Mouse (Mus musculus) stomach, postnatal 0 days (tissue): ENCODE measurements around the gene Clca3a1. TPM values are rescaled to one million over a fixed set of nuclear protein-coding genes. Genes with fewer than 3 reads are reported as not detected.
A peak's percentile ranks its signal among the peaks of the same experiment; 100 is the strongest.
"Not testable (repeated sequence)": the region's sequence is repeated elsewhere in the genome, so short reads cannot be mapped to it uniquely, and the experiment has no call there.

Experiments
- ATAC-seq: fragments of 200-750 bp; cut with Nextera tagmentation; 2 replicates; pipeline ENCODE4 v1.8.0; 2017; ENCODE audit not compliant: low FRiP score, low TSS enrichment
- DNase-seq: peaks from one replicate; pipeline ENCODE4 v3.0.0-alpha.2; 2016; ENCODE audit warnings: low spot score
- H3K27ac ChIP-seq: fragments of 300-500 bp; sonication (generic); replicated peaks from 2 replicates; pipeline ENCODE4 v1.5.1; 2014; ENCODE audit warnings: mild to moderate bottlenecking, control low read depth
- H3K27me3 ChIP-seq: fragments of 300-500 bp; sonication (generic); 2 replicates; pipeline ENCODE4 v1.6.1; 2014; ENCODE audit warnings: low read length; ENCODE audit not compliant: control insufficient read depth, insufficient read depth
- H3K36me3 ChIP-seq: fragments of 300-500 bp; sonication (generic); 2 replicates; pipeline ENCODE4 v1.6.1; 2014; ENCODE audit warnings: low read length, mixed read lengths; ENCODE audit not compliant: control insufficient read depth, insufficient read depth
- H3K4me1 ChIP-seq: fragments of 300-500 bp; sonication (generic); replicated peaks from 2 replicates; pipeline ENCODE4 v1.6.1; 2014; ENCODE audit warnings: antibody characterized with exemption; ENCODE audit not compliant: control insufficient read depth, insufficient read depth
- H3K4me2 ChIP-seq: fragments of 300-500 bp; sonication (generic); replicated peaks from 2 replicates; pipeline ENCODE4 v1.6.1; 2014; ENCODE audit warnings: low read depth, mild to moderate bottlenecking, control low read depth, moderate library complexity
- H3K4me3 ChIP-seq: fragments of 300-500 bp; sonication (generic); 2 replicates; pipeline ENCODE4 v1.5.1; 2014; ENCODE audit warnings: low read depth, low read length, control low read depth
- H3K9ac ChIP-seq: fragments of 300-500 bp; sonication (generic); 2 replicates; pipeline ENCODE4 v1.6.1; 2014; ENCODE audit warnings: mild to moderate bottlenecking, low read length, control low read depth, mixed read lengths
- H3K9me3 ChIP-seq: fragments of 300-500 bp; sonication (generic); 2 replicates; pipeline ENCODE4 v1.6.1; 2016; ENCODE audit warnings: low read length; ENCODE audit not compliant: control insufficient read depth
- CTCF ChIP-seq: IDR thresholded peaks from 2 replicates; pipeline ENCODE4 v1.5.1; 2016; ENCODE audit warnings: antibody characterized with exemption, low read depth, mild to moderate bottlenecking, moderate library complexity
- EP300 ChIP-seq: optimal IDR thresholded peaks from 2 replicates; pipeline ENCODE3; 2016; ENCODE audit warnings: antibody characterized with exemption
- WGBS: fragments of 180-500 bp; shearing (Covaris S2); extraction: QIAGEN DNeasy Blood & Tissue Kit; methylation state at CpG from one replicate; pipeline ENCODE4 v1.1.7; 2014; 5-methylcytosine and 5-hydroxymethylcytosine counted together
- polyA plus RNA-seq: library from polyadenylated mRNA; unstranded; fragments of >200 nt; fragmentation: Nextera tagmentation; extraction: Ambion mirVana; gene quantifications from 2 replicates; pipeline ENCODE4 v1.2.1, GENCODE M21; 2015

Gene Clca3a1
- polyA plus RNA-seq, 1 experiment from 2014 or later: 0.82 TPM

DNA sequence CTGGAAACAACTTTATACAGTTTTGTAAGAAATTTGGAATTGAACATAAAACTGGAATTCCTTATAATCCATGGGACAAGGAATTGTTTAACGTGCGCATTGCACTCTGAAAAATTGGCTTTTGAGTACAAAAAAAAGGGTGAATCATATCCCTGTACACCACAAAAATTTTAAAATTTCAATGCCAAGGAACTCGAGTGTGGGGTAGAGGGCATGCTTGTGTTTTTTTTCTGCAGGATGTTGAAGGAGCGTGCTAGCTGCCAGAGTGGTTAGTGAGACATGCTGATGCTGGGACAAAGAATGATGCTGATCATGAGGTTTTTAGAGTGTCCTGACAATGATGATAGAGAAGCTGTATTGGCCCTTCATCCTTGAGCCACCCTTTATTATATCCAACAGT is 4.4 kb upstream of the Clca3a1 start:
- H3K27ac ChIP-seq: no peak overlapping the region
- H3K27me3 ChIP-seq: no peaks in the 10 kb centered on the region
- no peak overlapping the region for H3K9ac ChIP-seq
- H3K4me3 ChIP-seq: no peak overlapping the region
- 72% methylated on average over 4 of the region's 4 CpGs for WGBS
- ATAC-seq (no peak), DNase-seq (no peak)
- H3K9me3 ChIP-seq: no peaks in the 10 kb centered on the region
- no peak overlapping the region for H3K4me2 ChIP-seq
- H3K4me1 ChIP-seq: 0 out of 2 replicates have a peak, but pooled peaks cover 3% of the 10 kb centered on the region
- TF ChIP-seq EP300 (no peak), CTCF (no peak)
- H3K36me3 ChIP-seq: no peaks in the 10 kb centered on the region

DNA sequence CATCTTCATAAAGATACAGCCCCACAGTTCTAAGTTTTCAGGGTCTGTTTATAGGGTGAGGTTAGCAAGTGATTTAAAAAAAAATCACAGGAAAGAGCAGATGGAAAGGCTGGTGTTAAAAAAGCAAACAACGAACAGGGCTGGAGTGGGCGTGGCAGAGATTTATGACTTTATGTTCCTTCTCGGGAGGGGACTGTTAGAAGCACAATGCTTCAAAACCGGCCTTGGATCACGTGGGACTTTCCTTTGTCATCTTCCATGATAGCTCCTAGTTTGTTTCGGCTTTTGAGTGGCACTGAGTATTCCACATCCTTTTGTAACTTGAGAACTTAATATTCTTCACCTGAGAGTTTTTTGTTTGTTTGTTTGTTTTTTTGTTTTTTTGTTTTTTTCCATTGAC is 677 bp upstream of the Clca3a1 start:
- Histone ChIP-seq H3K27me3 (no peaks in the 10 kb centered on the region), H3K27ac (no peak overlapping the region), H3K4me1 (0 out of 2 replicates have a peak, but pooled peaks cover 3% of the 10 kb centered on the region), H3K9me3 (no peaks in the 10 kb centered on the region), H3K4me3 (no peak overlapping the region), H3K4me2 (no peak overlapping the region), H3K9ac (no peak overlapping the region), H3K36me3 (no peaks in the 10 kb centered on the region)
- DNase-seq (peak; percentile 18), ATAC-seq (no peak)
- TF ChIP-seq EP300: no peak
- no peak for TF ChIP-seq CTCF
- 18% methylated on average over 6 of the region's 6 CpGs for WGBS

DNA sequence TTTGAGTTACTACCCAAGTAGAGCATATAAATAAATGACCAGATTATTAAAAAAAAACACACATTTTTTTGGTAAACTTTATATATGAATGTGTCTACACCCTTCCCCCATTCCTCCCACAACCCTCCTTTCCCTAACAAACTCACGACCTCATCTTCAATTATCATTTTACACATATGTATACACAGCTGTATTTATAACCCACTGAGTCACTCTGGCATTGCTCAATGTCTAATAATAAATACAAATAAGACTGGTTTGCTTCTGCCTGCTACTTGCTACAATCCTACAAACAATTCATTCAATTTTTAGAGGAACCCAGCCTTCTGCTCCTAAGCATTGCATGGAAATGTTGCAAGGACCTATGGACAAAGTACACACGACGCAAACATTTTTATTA is 1.1 kb downstream of the Clca3a1 start:
- Histone ChIP-seq H3K4me2 (no peak overlapping the region), H3K4me3 (no peak overlapping the region), H3K36me3 (no peaks in the 10 kb centered on the region), H3K27me3 (no peaks in the 10 kb centered on the region), H3K9me3 (no peaks in the 10 kb centered on the region), H3K4me1 (0 out of 2 replicates have a peak, but pooled peaks cover 3% of the 10 kb centered on the region), H3K27ac (no peak overlapping the region), H3K9ac (no peak overlapping the region)
- no peak for TF ChIP-seq EP300
- no peak for TF ChIP-seq CTCF
- WGBS: 65% methylated on average over 3 of the region's 3 CpGs
- DNase-seq (no peak), ATAC-seq (no peak)

DNA sequence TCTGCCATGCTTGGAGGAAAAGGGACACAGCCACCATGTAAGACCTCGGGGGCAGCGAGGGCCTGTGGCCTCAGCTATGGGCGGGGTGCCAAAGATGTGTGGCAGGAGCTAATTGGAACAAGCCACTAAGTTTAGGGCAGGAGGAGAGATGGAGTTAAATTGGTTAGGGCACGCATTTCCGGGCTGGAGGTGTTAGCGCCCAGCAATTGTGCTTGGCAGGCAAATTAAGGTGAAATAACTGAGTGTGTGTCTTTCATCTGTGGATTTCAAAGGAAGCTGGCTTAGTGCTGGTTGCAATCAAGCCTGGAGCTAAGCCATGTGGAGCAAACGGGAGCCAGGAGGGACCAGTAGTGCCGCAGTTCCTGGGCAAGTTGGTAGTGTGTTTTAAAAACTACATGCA is 4.7 kb downstream of the Clca3a1 start:
- H3K9ac ChIP-seq, H3K4me2 ChIP-seq, H3K36me3 ChIP-seq, H3K27ac ChIP-seq, DNase-seq, H3K4me3 ChIP-seq, H3K9me3 ChIP-seq, H3K4me1 ChIP-seq, ATAC-seq, H3K27me3 ChIP-seq: not testable (repeated sequence)
- WGBS: 83% methylated on average over 8 of the region's 8 CpGs

DNA sequence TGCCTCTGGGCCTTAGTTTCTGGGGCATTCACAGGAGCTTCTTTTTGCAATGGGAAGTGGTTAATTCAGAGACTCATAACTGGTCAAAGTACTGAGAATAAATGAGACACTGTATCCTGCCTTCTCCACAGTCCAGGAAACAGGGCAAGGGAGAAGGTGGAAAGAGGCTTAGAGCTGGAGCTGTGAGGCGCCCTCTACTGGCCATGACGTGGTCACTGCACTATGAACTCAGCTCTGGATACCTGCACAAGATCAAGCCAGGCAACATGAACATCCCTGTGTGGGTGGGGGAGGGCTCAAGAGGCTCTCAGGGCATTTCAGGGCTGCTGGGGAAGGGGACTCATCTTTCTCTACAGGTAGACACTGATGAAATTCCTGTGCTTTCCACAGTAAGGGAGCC is 7.7 kb downstream of the Clca3a1 start:
- no peak for ATAC-seq
- DNase-seq: peak; percentile 17
- peak; percentile 71 for TF ChIP-seq CTCF
- TF ChIP-seq EP300: no peak
- 8% methylated on average over 2 of the region's 2 CpGs for WGBS
- Histone ChIP-seq H3K4me2 (no peak overlapping the region), H3K9me3 (no peaks in the 10 kb centered on the region), H3K4me3 (no peak overlapping the region), H3K4me1 (no peaks in the 10 kb centered on the region), H3K27me3 (no peaks in the 10 kb centered on the region), H3K27ac (no peak overlapping the region), H3K9ac (no peak overlapping the region), H3K36me3 (no peaks in the 10 kb centered on the region)

DNA sequence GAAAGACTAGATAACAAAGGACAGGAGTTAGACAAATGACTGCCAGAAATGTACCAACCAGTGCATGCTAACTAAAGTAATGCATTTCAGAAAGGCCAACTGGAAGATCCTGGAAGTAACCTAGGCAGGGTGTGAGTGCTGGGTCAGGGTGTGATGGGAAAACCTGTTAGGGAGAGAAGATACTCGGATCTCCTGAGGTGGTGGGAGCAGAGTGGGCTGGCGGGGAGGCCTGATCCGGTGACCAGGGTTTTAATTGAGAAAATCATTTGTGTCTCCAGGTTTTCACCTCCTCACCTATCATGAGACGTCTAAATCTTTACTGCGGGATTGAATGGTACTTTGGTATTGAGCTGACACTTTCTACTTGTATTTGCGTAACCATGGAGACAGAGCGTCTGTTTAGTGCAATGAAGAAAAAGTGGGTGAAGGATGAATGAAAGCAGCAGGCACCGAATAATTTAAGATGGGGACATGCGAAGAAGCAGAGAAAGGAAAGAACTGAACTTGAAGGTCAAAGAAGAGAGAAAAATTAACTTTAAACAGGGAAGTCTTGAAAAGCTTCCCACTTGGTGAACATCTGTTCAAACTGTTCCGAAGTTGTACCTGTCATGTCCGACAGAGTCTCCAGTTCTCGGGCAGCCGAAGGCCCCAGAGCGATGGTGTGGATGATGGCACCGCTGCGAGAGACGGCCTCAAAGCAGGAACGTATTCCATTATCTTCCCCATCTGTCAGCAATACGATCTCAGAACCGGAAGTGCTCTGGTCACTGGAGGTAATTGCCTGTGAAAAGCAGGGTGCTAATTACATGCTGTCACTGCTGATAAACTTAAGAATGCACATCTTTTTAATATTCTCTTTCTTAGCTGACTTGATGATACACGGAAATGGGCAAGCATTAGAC is 11.5 kb downstream of the Clca3a1 start:
- not testable (repeated sequence) for ATAC-seq, H3K27me3 ChIP-seq, H3K36me3 ChIP-seq, H3K9me3 ChIP-seq, H3K9ac ChIP-seq, DNase-seq, H3K4me3 ChIP-seq, H3K27ac ChIP-seq, H3K4me1 ChIP-seq, H3K4me2 ChIP-seq
- 57% methylated on average over 18 of the region's 21 CpGs for WGBS

DNA sequence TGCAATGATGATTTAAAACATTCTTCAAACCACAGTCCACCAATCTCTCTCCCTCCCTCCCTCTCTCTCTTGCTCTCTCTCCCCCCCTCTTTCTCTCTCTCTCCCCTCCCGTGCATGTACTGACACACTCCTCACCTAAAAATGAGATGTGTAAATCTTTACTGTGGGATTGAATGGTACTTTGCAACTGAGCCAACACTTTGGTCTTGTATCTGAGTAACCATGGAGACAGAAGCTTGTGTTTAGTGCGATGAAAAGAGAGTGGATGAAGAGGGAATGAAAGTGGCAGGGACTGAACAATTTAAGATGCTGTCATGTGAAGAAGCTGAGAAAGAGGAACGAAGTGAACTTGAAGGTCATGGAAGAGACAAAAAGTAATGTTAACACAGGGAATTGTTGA is 13.1 kb downstream of the Clca3a1 start:
- 29% methylated on average over 3 of the region's 3 CpGs for WGBS
- H3K4me2 ChIP-seq, H3K4me3 ChIP-seq, H3K4me1 ChIP-seq, H3K27ac ChIP-seq, H3K9me3 ChIP-seq, ATAC-seq, H3K36me3 ChIP-seq, DNase-seq, H3K9ac ChIP-seq, H3K27me3 ChIP-seq: not testable (repeated sequence)

DNA sequence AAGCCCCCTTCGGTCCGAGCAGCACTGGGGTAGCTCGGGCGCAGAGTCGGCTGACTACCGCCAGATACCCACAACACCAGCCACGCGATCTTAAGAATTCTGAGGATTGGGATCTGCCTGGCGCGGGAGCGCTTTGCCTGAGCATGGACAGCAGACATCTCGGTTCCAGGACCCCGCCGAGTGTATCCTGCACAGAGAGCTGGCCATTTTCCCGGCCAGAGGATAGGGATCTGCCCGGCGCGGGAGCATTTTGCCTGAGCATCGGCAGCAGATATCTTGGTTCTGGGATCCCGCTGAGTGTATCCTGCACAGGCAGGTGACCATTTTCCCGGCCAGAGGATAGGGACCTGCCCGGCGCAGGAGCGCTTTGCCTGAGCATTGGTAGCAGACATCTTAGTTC is 22.4 kb downstream of the Clca3a1 start:
- not testable (repeated sequence) for H3K4me2 ChIP-seq, H3K27ac ChIP-seq, H3K27me3 ChIP-seq, H3K36me3 ChIP-seq, H3K4me1 ChIP-seq, H3K9ac ChIP-seq, H3K4me3 ChIP-seq, H3K9me3 ChIP-seq, ATAC-seq, DNase-seq
- 76% methylated on average over 24 of the region's 24 CpGs for WGBS
